10 mouse cellular contexts compared by ENCODE assay signal in genomic region chr1:172242401-172242800, GRCm38 (mm10). TPM values are rescaled to one million over a fixed set of nuclear protein-coding genes. Genes with fewer than 3 reads are reported as not detected.
A peak's percentile ranks its signal among the peaks of the same experiment; 100 is the strongest.
DNase-seq lines count a peak whose midpoint lies in the region; ATAC-seq lines count a peak whose summit lies in the region.
"Had no signal": no experiment of that assay in that cellular context is flagged by ENCODE, and none has a peak within 500 bp of the region (broad histone marks: within the 10 kb centered on the region; RNA-seq: fewer than 3 reads in every experiment).

No protein-coding gene starts in this region.

- ATAC-seq in cerebellum, adult (ENCODE audit: insufficient number of reproducible peaks, low FRiP score, low TSS enrichment): no peak

- DNase-seq in adrenal gland, adult 2 months: peak; percentile 19
- DNase-seq in adrenal gland, adult 8-10 months: no peak
- DNase-seq in fibroblast of lung, adult 2 months (ENCODE audit: low read depth): peak; percentile 86
- DNase-seq in heart, postnatal 4 days: peak; percentile 56
- peak; percentile 19 for DNase-seq in lung, postnatal 25 days (ENCODE audit: low spot score)
- no peak for DNase-seq in ovary, adult 18-20 months (ENCODE audit: low spot score)
- no peak for DNase-seq in urinary bladder, postnatal 25 days (ENCODE audit: low spot score)
- DNase-seq: liver, embryonic 13.5 days had no signal

RNA-seq across cellular contexts. Expression of gene Atp1a4, which starts 15.8 kb away (rescaled TPM):
- total RNA-seq in adrenal gland, adult 2 months (2021): 1 to 10 TPM in 1 of 2 experiments, under 1 TPM in 1; 0.62 to 3.6 TPM
- polyA plus RNA-seq in adrenal gland, adult 2 months (2012; rRNA removed): 0.90 and 0.91 TPM in 2 replicates
- total RNA-seq in adrenal gland, adult 8-10 months (2022): 1 to 10 TPM in 2 of 4 experiments, under 1 TPM in 2; 0.12 to 1.1 (median 0.76) TPM
- total RNA-seq in heart, postnatal 4 days (2021): under 1 TPM in 1 of 2 experiments, not detected in 1; 0.11 TPM
- polyA plus RNA-seq: cerebellum, adult 2 months; liver, embryonic 13.5 days had no signal

RNA-seq across cellular contexts. Expression of gene Igsf8, which starts 19.0 kb away (rescaled TPM):
- 10 to 100 TPM; 32.2 to 38.3 TPM for total RNA-seq in adrenal gland, adult 2 months (2021)
- polyA plus RNA-seq in adrenal gland, adult 2 months (2012; rRNA removed): 109 and 126 TPM in 2 replicates
- 10 to 100 TPM; 32.7 to 37.0 (median 35.8) TPM for total RNA-seq in adrenal gland, adult 8-10 months (2022)
- 10 to 100 TPM; 19.1 to 20.1 TPM for total RNA-seq in heart, postnatal 4 days (2021)

RNA-seq across cellular contexts. Expression of gene Casq1, which starts 22.7 kb away (rescaled TPM):
- under 1 TPM; 0.31 to 0.46 TPM for total RNA-seq in adrenal gland, adult 2 months (2021)
- polyA plus RNA-seq in adrenal gland, adult 2 months (2012; rRNA removed): 0.13 and 0.24 TPM in 2 replicates
- total RNA-seq in adrenal gland, adult 8-10 months (2022): under 1 TPM in 3 of 4 experiments, not detected in 1; 0.21 to 0.30 (median 0.29) TPM
- 10 to 100 TPM; 11.9 to 18.1 TPM for total RNA-seq in heart, postnatal 4 days (2021)

RNA-seq across cellular contexts. Expression of gene Pea15a, which starts 35.8 kb away (rescaled TPM):
- total RNA-seq in adrenal gland, adult 2 months (2021): 10 to 100 TPM; 68.0 to 71.3 TPM
- 22.1 and 24.5 TPM in 2 replicates for polyA plus RNA-seq in adrenal gland, adult 2 months (2012; rRNA removed)
- 10 to 100 TPM; 48.4 to 89.7 (median 63.1) TPM for total RNA-seq in adrenal gland, adult 8-10 months (2022)
- total RNA-seq in heart, postnatal 4 days (2021): 100 to 1,000 TPM; 140 to 147 TPM

RNA-seq across cellular contexts. Expression of gene Atp1a2, which starts 55.5 kb away (rescaled TPM):
- total RNA-seq in adrenal gland, adult 2 months (2021): 100 to 1,000 TPM; 126 to 247 TPM
- polyA plus RNA-seq in adrenal gland, adult 2 months (2012; rRNA removed): 57.3 and 85.0 TPM in 2 replicates
- total RNA-seq in adrenal gland, adult 8-10 months (2022): 100 to 1,000 TPM in 1 of 4 experiments, 10 to 100 TPM in 3; 34.9 to 107 (median 92.5) TPM
- total RNA-seq in heart, postnatal 4 days (2021): 10 to 100 TPM; 81.9 to 82.8 TPM

Comparison
In these comparisons a context has a peak if more than half of its experiments do, and no peak if none do; other contexts are left out.
1. DNase-seq: peak in adrenal gland, adult 2 months (single experiment), fibroblast of lung, adult 2 months (single experiment), heart, postnatal 4 days (single experiment) and lung, postnatal 25 days (single experiment); none in adrenal gland, adult 8-10 months (single experiment), ovary, adult 18-20 months (single experiment) and urinary bladder, postnatal 25 days (single experiment).
2. RNA of gene Casq1, which starts 22.7 kb away (total RNA-seq): 11.9 to 18.1 TPM in heart, postnatal 4 days; 0.31 to 0.46 TPM in adrenal gland, adult 2 months and 0.21 to 0.30 TPM in adrenal gland, adult 8-10 months; every median in the first group is over 4 times any median in the second.